Mouse (Mus musculus) kidney, adult 2 months (tissue): ENCODE results near the gene Bmp2k. TPM values are rescaled to one million over a fixed set of nuclear protein-coding genes. Genes with fewer than 3 reads are reported as not detected.

Source experiments
- DNase-seq: peaks from one replicate; pipeline ENCODE4 v3.0.0; 2021
- H3K27ac ChIP-seq: fragments of 200-500 bp; 2 replicates; pipeline ENCODE4 v1.5.1; 2012; ENCODE audit warnings: low read depth, low read length, control low read depth, inconsistent platforms; ENCODE audit not compliant: insufficient read depth
- H3K27me3 ChIP-seq: fragments of 200-500 bp; replicated peaks from 2 replicates; pipeline ENCODE4 v1.6.1; 2012; ENCODE audit warnings: mild to moderate bottlenecking, moderate library complexity, low read length, inconsistent platforms; ENCODE audit not compliant: control insufficient read depth, insufficient read depth
- H3K36me3 ChIP-seq: fragments of 200-500 bp; 2 replicates; pipeline ENCODE4 v1.6.1; 2012; ENCODE audit warnings: mild to moderate bottlenecking, moderate library complexity, low read length, inconsistent platforms; ENCODE audit not compliant: control insufficient read depth, insufficient read depth
- H3K4me1 ChIP-seq: fragments of 200-500 bp; 2 replicates; pipeline ENCODE4 v1.6.1; 2011; ENCODE audit warnings: low read length; ENCODE audit not compliant: control insufficient read depth, insufficient read depth
- H3K4me3 ChIP-seq: fragments of 200-500 bp; 2 replicates; pipeline ENCODE4 v1.5.1; 2011; ENCODE audit warnings: mild to moderate bottlenecking, low read depth, low read length, control low read depth; ENCODE audit not compliant: insufficient read depth
- CTCF ChIP-seq: fragments of 200-500 bp; conservative IDR thresholded peaks from 2 replicates; pipeline ENCODE4 v1.5.1; 2011; ENCODE audit warnings: low read depth, mild to moderate bottlenecking, control low read depth, low read length, moderate library complexity, mixed read lengths; ENCODE audit not compliant: insufficient read depth, insufficient read length
- POLR2A ChIP-seq: fragments of 200-500 bp; IDR thresholded peaks from one replicate; pipeline ENCODE4 v1.6.1; 2011; ENCODE audit warnings: low read depth, low read length, control low read depth
- WGBS: fragments of 180-500 bp; shearing (Covaris S2); methylation state at CpG from one replicate; pipeline ENCODE4 v1.1.7; 2018; 5-methylcytosine and 5-hydroxymethylcytosine counted together
- polyA plus RNA-seq: library from polyadenylated mRNA; depleted of rRNA; stranded (reverse); fragments of >200 nt; gene quantifications from 2 replicates; pipeline ENCODE4 v1.2.3, GENCODE M21; 2012

The Bmp2k gene
- polyA plus RNA-seq, 1 experiment: 12.5 TPM

GRCm38 (mm10) chr5:97076167-97076566 lies 78.7 kb downstream of the Bmp2k start:
- no peaks in the 10 kb centered on the region; the same call in 1 of the 2 replicates for H3K36me3 ChIP-seq
- H3K4me1 ChIP-seq: peaks cover 22% of the 10 kb centered on the region
- no peaks in the 10 kb centered on the region for H3K27me3 ChIP-seq
- peak; percentile 55 for DNase-seq
- TF ChIP-seq POLR2A (no peak), CTCF (no peak)
- H3K4me3 ChIP-seq: no peak overlapping the region
- 68% methylated on average over 5 of the region's 5 CpGs for WGBS
- no peak overlapping the region for H3K27ac ChIP-seq

- no peak for TF ChIP-seq CTCF
- no peak for TF ChIP-seq POLR2A
- H3K27ac ChIP-seq: no peak overlapping the region
Measured at GRCm38 (mm10) chr5:97077676-97078075, 80.2 kb downstream of the Bmp2k start.

GRCm38 (mm10) chr5:97078641-97079040 lies 81.2 kb downstream of the Bmp2k start:
- H3K4me1 ChIP-seq: peaks cover 22% of the 10 kb centered on the region
- H3K36me3 ChIP-seq: no peaks in the 10 kb centered on the region; the same call in 1 of the 2 replicates
- WGBS: 53% methylated on average over 5 of the region's 5 CpGs
- no peak overlapping the region for H3K4me3 ChIP-seq
- TF ChIP-seq CTCF (no peak), POLR2A (no peak)
- peak; percentile 79 for DNase-seq
- H3K27me3 ChIP-seq: no peaks in the 10 kb centered on the region
- peak overlapping the region; percentile 65 for H3K27ac ChIP-seq

More at GRCm38 (mm10) chr5:97077676-97078075, 80.2 kb downstream of the Bmp2k start:
- Histone ChIP-seq H3K27me3 (no peaks in the 10 kb centered on the region), H3K4me3 (no peak overlapping the region), H3K36me3 (no peaks in the 10 kb centered on the region; the same call in 1 of the 2 replicates), H3K4me1 (peaks cover 22% of the 10 kb centered on the region)
- DNase-seq: peak; percentile 36
- 68% methylated on average over 7 of the region's 7 CpGs for WGBS

- peak; percentile 29 for DNase-seq
- H3K36me3 ChIP-seq: no peaks in the 10 kb centered on the region
- no peak overlapping the region for H3K27ac ChIP-seq
- H3K4me1 ChIP-seq: peaks cover 20% of the 10 kb centered on the region
- no peaks in the 10 kb centered on the region for H3K27me3 ChIP-seq
- TF ChIP-seq POLR2A: no peak
- TF ChIP-seq CTCF: peak; percentile 70
- H3K4me3 ChIP-seq: no peak overlapping the region
- 59% methylated on average over 3 of the region's 3 CpGs for WGBS
Measured at GRCm38 (mm10) chr5:97081481-97081880, 84.0 kb downstream of the Bmp2k start.

GRCm38 (mm10) chr5:97083701-97084100 lies 86.2 kb downstream of the Bmp2k start:
- no peak for DNase-seq
- no peaks in the 10 kb centered on the region for H3K27me3 ChIP-seq

GRCm38 (mm10) chr5:97084541-97084940 lies 87.1 kb downstream of the Bmp2k start:
- DNase-seq: no peak
- H3K4me1 ChIP-seq: peaks cover 2% of the 10 kb centered on the region; the same call in 1 of the 2 replicates
- H3K27ac ChIP-seq: no peak overlapping the region
- TF ChIP-seq CTCF: no peak
- no peak for TF ChIP-seq POLR2A
- 88% methylated on average over 4 of the region's 4 CpGs for WGBS
- H3K27me3 ChIP-seq: no peaks in the 10 kb centered on the region
- no peaks in the 10 kb centered on the region for H3K36me3 ChIP-seq
- H3K4me3 ChIP-seq: no peak overlapping the region

More at GRCm38 (mm10) chr5:97083701-97084100, 86.2 kb downstream of the Bmp2k start:
- no peak overlapping the region for H3K27ac ChIP-seq
- no peak overlapping the region for H3K4me3 ChIP-seq
- H3K4me1 ChIP-seq: peaks cover 6% of the 10 kb centered on the region
- TF ChIP-seq POLR2A (no peak), CTCF (no peak)
- H3K36me3 ChIP-seq: no peaks in the 10 kb centered on the region
- WGBS: 72% methylated on average over 6 of the region's 6 CpGs

GRCm38 (mm10) chr5:97085071-97085470 lies 87.6 kb downstream of the Bmp2k start:
- Histone ChIP-seq H3K27me3 (no peaks in the 10 kb centered on the region), H3K36me3 (no peaks in the 10 kb centered on the region), H3K4me3 (no peak overlapping the region), H3K4me1 (peaks cover 6% of the 10 kb centered on the region), H3K27ac (no peak overlapping the region)
- no peak for TF ChIP-seq POLR2A
- TF ChIP-seq CTCF: no peak
- no peak for DNase-seq
- 97% methylated on average over 6 of the region's 6 CpGs for WGBS
